Mouse (Mus musculus): Measurements from ENCODE around the gene Mvp. TPM values are rescaled to one million over a fixed set of nuclear protein-coding genes. Genes with fewer than 3 reads are reported as not detected.

Mvp gene
- total and polyA plus RNA-seq, 2 experiments, result 23.4 to 39.4 TPM

GRCm38 (mm10) chr7:127011051-127011450 is 3.4 kb downstream of the Mvp start:
- Histone ChIP-seq H3K4me3 (ENCODE audit: insufficient read depth, low read depth, low read length) (no peak overlapping the region), H3K4me1 (ENCODE audit: control insufficient read depth, insufficient read depth, low read length) (peaks cover 36% of the 10 kb centered on the region), H3K27ac (replicated peaks; ENCODE audit: insufficient read depth, low read depth, low read length) (peak overlapping the region; percentile 5), H3K9ac (ENCODE audit: low read depth, low read length) (no peak overlapping the region), H3K27me3 (ENCODE audit: control insufficient read depth, insufficient read depth, low read length) (no peaks in the 10 kb centered on the region), H3K79me2 (ENCODE audit: control insufficient read depth, insufficient read depth, low read length) (peaks cover 16% of the 10 kb centered on the region; the same call in 1 of the 2 replicates), H3K36me3 (ENCODE audit: control insufficient read depth, insufficient read depth, low read length) (no peaks in the 10 kb centered on the region)
- TF ChIP-seq POLR2A (IDR thresholded peaks at IDR 0.05; ENCODE audit: extremely low read depth, insufficient read depth, low read length) (no peak), CTCF (IDR thresholded peaks at IDR 0.05; ENCODE audit: low read depth, low read length) (no peak)
- peak; percentile 53 for DNase-seq (ENCODE audit: extremely low read depth, low read depth, low spot score)
- 94% methylated on average over 2 of the region's 2 CpGs for WGBS

DNA sequence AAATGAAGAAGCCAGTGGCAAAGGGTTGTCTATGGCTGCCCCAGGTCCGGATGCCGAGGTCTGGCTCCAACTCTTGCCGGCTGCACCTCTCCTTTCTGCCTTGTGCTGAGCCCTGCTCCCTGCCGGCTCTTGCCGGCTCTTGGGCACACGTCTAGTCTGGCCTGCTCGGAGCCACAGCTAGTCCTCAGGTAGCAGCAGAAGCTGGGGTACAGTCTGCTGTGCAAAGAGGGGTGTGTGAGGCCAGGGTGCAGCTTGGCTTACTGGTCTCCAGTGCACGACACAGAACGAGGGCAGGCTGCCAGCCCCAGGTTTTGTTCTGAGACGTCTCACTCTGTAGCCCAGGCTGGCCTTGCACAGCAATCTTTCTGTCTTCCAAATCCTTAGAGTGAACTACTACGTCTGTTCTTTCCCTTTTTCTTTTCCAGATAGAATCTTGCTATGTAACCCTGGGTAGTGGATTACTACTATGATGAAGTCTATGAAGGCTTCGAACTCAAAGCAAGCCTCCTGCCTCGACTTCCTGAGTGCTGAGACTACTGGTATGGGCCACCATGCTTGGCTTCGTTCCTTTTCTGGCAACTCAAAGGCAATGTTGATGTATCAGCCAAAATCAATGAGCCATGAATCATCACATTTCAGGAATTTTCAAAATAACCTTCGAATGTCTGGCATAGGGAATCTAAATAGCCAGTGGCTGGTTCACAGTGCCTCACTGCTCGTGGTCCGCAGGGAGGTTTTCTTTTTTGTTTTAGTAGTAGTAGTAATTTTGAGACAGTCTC is 4.9 kb downstream of the Mvp start:
- WGBS, result 60% methylated on average over 17 of the region's 17 CpGs
- no peak for TF ChIP-seq CTCF (IDR thresholded peaks at IDR 0.05; ENCODE audit: low read depth, low read length)
- no peak for TF ChIP-seq POLR2A (IDR thresholded peaks at IDR 0.05; ENCODE audit: extremely low read depth, insufficient read depth, low read length)
- peak; percentile 77 for DNase-seq (ENCODE audit: extremely low read depth, low read depth, low spot score)
- peaks cover 16% of the 10 kb centered on the region; the same call in 1 of the 2 replicates for H3K79me2 ChIP-seq (ENCODE audit: control insufficient read depth, insufficient read depth, low read length)
- H3K4me3 ChIP-seq (ENCODE audit: insufficient read depth, low read depth, low read length), result no peak overlapping the region
- H3K27me3 ChIP-seq (ENCODE audit: control insufficient read depth, insufficient read depth, low read length), result no peaks in the 10 kb centered on the region
- no peaks in the 10 kb centered on the region for H3K36me3 ChIP-seq (ENCODE audit: control insufficient read depth, insufficient read depth, low read length)
- no peak overlapping the region for H3K9ac ChIP-seq (ENCODE audit: low read depth, low read length)
- H3K4me1 ChIP-seq (ENCODE audit: control insufficient read depth, insufficient read depth, low read length), result peaks cover 31% of the 10 kb centered on the region
- H3K27ac ChIP-seq (replicated peaks; ENCODE audit: insufficient read depth, low read depth, low read length), result peak overlapping the region; percentile 61

GRCm38 (mm10) chr7:127008239-127009019 is 6.0 kb downstream of the Mvp start:
- Histone ChIP-seq H3K9ac (ENCODE audit: low read depth, low read length) (peak overlapping the region; percentile 31), H3K4me3 (ENCODE audit: insufficient read depth, low read depth, low read length) (no peak overlapping the region), H3K27ac (replicated peaks; ENCODE audit: insufficient read depth, low read depth, low read length) (peak overlapping the region; percentile 81), H3K36me3 (ENCODE audit: control insufficient read depth, insufficient read depth, low read length) (no peaks in the 10 kb centered on the region), H3K27me3 (ENCODE audit: control insufficient read depth, insufficient read depth, low read length) (no peaks in the 10 kb centered on the region), H3K4me1 (ENCODE audit: control insufficient read depth, insufficient read depth, low read length) (peaks cover 36% of the 10 kb centered on the region), H3K79me2 (ENCODE audit: control insufficient read depth, insufficient read depth, low read length) (peaks cover 7% of the 10 kb centered on the region; the same call in 1 of the 2 replicates)
- WGBS, result 52% methylated on average over 9 of the region's 9 CpGs
- TF ChIP-seq POLR2A (IDR thresholded peaks at IDR 0.05; ENCODE audit: extremely low read depth, insufficient read depth, low read length) (no peak), CTCF (IDR thresholded peaks at IDR 0.05; ENCODE audit: low read depth, low read length) (no peak)
- peak; percentile 29 for DNase-seq (ENCODE audit: extremely low read depth, low read depth, low spot score)

GRCm38 (mm10) chr7:127007313-127008024 is 7.0 kb downstream of the Mvp start:
- H3K4me1 ChIP-seq (ENCODE audit: control insufficient read depth, insufficient read depth, low read length), result peaks cover 31% of the 10 kb centered on the region

DNA sequence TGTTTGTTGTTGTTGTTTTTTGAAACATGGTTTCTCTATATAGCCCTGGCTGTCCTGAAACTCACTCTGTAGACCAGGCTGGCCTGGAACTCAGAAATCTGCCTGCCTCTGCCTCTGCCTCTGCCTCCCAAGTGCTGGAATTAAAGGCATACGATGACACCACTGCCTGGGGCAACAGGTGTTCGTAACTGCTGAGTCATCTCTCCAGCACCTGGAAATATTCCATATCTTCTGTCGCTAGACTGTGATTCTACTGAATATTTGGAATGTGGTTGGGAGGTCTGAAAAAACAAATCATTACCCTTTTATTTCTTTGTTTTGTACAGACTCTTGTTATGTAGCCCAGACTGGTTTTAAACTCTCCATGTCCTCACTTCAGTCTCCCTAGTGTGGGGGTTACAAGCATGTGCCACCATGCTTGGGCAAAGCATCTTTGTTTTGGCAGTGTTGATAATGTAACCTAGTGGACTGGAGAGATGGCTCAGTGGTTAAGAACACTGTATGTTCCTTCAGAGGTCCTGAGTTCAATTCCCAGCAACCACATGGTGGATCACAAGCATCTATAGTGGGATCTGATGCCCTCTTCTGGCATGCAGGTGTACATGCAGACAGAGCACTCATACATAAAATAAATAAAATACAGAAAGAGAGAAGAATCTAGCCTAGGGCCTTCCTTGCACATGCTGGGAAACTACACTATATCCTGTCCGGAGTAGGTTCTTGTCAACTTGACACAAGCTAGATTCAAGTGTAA is 10.1 kb downstream of the Mvp start:
- 43% methylated on average over 4 of the region's 4 CpGs for WGBS
- DNase-seq (ENCODE audit: extremely low read depth, low read depth, low spot score), result peak; percentile 30
- H3K9ac ChIP-seq (ENCODE audit: low read depth, low read length), result no peak overlapping the region
- H3K4me3 ChIP-seq (ENCODE audit: insufficient read depth, low read depth, low read length), result no peak overlapping the region
- no peaks in the 10 kb centered on the region for H3K79me2 ChIP-seq (ENCODE audit: control insufficient read depth, insufficient read depth, low read length)
- peaks cover 5% of the 10 kb centered on the region; the same call in 1 of the 2 replicates for H3K36me3 ChIP-seq (ENCODE audit: control insufficient read depth, insufficient read depth, low read length)
- H3K27ac ChIP-seq (replicated peaks; ENCODE audit: insufficient read depth, low read depth, low read length), result no peak overlapping the region
- H3K4me1 ChIP-seq (ENCODE audit: control insufficient read depth, insufficient read depth, low read length), result peaks cover 18% of the 10 kb centered on the region
- TF ChIP-seq POLR2A (IDR thresholded peaks at IDR 0.05; ENCODE audit: extremely low read depth, insufficient read depth, low read length) (no peak), CTCF (IDR thresholded peaks at IDR 0.05; ENCODE audit: low read depth, low read length) (no peak)
- H3K27me3 ChIP-seq (ENCODE audit: control insufficient read depth, insufficient read depth, low read length), result no peaks in the 10 kb centered on the region

More at GRCm38 (mm10) chr7:127007313-127008024, 7.0 kb downstream of the Mvp start:
- H3K4me3 ChIP-seq (ENCODE audit: insufficient read depth, low read depth, low read length), result no peak overlapping the region
- no peaks in the 10 kb centered on the region for H3K27me3 ChIP-seq (ENCODE audit: control insufficient read depth, insufficient read depth, low read length)
- 86% methylated on average over 6 of the region's 6 CpGs for WGBS
- no peak overlapping the region for H3K9ac ChIP-seq (ENCODE audit: low read depth, low read length)
- no peaks in the 10 kb centered on the region for H3K79me2 ChIP-seq (ENCODE audit: control insufficient read depth, insufficient read depth, low read length)
- DNase-seq (ENCODE audit: extremely low read depth, low read depth, low spot score), result no peak
- no peaks in the 10 kb centered on the region for H3K36me3 ChIP-seq (ENCODE audit: control insufficient read depth, insufficient read depth, low read length)
- no peak for TF ChIP-seq POLR2A (IDR thresholded peaks at IDR 0.05; ENCODE audit: extremely low read depth, insufficient read depth, low read length)
- TF ChIP-seq CTCF (IDR thresholded peaks at IDR 0.05; ENCODE audit: low read depth, low read length), result no peak
- 0 out of 2 replicates have a peak overlapping the region, but pooled peaks have one; percentile 8 for H3K27ac ChIP-seq (replicated peaks; ENCODE audit: insufficient read depth, low read depth, low read length)
